ENCODE assay signal across 17 mouse cellular contexts in genomic region chr19:57052016-57052415, GRCm38 (mm10).
"Had no signal": no experiment of that assay in that cellular context is flagged by ENCODE, and none has a peak within 500 bp of the region (broad histone marks: within the 10 kb centered on the region; RNA-seq: fewer than 3 reads in every experiment).

No protein-coding gene starts in this region.

- ATAC-seq: liver, embryonic 12.5 days; liver, postnatal 0 days; lung, postnatal 0 days; midbrain, embryonic 13.5 days; midbrain, embryonic 15.5 days; midbrain, embryonic 16.5 days had no signal

- DNase-seq: left cerebral cortex, postnatal 4 days; liver; liver, embryonic 13.5 days; liver, postnatal 0 days; lung, adult 18-20 months; lung, adult 2 months; lung, embryonic 14.5 days; lung, postnatal 10 days; lung, postnatal 14 days; lung, postnatal 36 days; lung, postnatal 4 days; midbrain, embryonic 14.5 days had no signal
